Mouse (Mus musculus): Measurements from ENCODE around the gene Ccl4. TPM values are rescaled to one million over a fixed set of nuclear protein-coding genes. Genes with fewer than 3 reads are reported as not detected.

Ccl4 gene
- polyA plus RNA-seq, 1 experiment: 2.0 TPM

DNA sequence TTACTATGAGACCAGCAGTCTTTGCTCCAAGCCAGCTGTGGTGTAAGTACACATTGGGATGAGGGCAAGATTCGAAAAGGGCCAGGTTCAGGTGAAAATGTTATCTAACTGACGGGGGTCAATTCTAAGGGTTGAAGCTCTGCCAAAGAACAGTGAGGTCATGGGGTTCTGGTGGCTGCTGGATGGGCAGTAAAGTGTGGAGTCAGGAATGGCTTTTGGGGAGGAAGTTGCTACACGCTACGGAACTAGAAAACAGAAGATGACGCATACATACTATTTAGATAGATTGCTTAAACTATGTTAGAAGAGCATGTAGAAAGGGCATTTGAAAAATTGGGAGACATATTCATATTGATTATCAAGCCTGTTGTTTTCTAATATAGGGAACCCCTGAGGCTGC, 1.1 kb downstream of the Ccl4 start:
- Histone ChIP-seq H3K4me1 (ENCODE audit: control insufficient read depth, insufficient read depth, low read length) (no peaks in the 10 kb centered on the region), H3K27ac (ENCODE audit: insufficient read depth, low read depth, low read length) (no peak overlapping the region), H3K4me3 (ENCODE audit: insufficient read depth, low read depth, low read length) (no peak overlapping the region), H3K27me3 (replicated peaks; ENCODE audit: control insufficient read depth, insufficient read depth, low read length) (no peaks in the 10 kb centered on the region), H3K36me3 (ENCODE audit: control insufficient read depth, insufficient read depth, low read length) (no peaks in the 10 kb centered on the region)
- 60% methylated on average over 5 of the region's 5 CpGs for WGBS
- no peak for TF ChIP-seq POLR2A (IDR thresholded peaks at IDR 0.05; ENCODE audit: low read depth, low read length)
- TF ChIP-seq CTCF (conservative IDR thresholded peaks at IDR 0.05; ENCODE audit: insufficient read depth, insufficient read length, low read depth, low read length): no peak
- DNase-seq: no peak

GRCm38 (mm10) chr11:83671743-83672142, 9.4 kb downstream of the Ccl4 start:
- H3K4me1 ChIP-seq (ENCODE audit: control insufficient read depth, insufficient read depth, low read length): no peaks in the 10 kb centered on the region
- H3K27ac ChIP-seq (ENCODE audit: insufficient read depth, low read depth, low read length): no peak overlapping the region
- no peaks in the 10 kb centered on the region for H3K27me3 ChIP-seq (replicated peaks; ENCODE audit: control insufficient read depth, insufficient read depth, low read length)
- H3K36me3 ChIP-seq (ENCODE audit: control insufficient read depth, insufficient read depth, low read length): no peaks in the 10 kb centered on the region
- no peak for DNase-seq
- no peak for TF ChIP-seq POLR2A (IDR thresholded peaks at IDR 0.05; ENCODE audit: low read depth, low read length)
- no peak overlapping the region for H3K4me3 ChIP-seq (ENCODE audit: insufficient read depth, low read depth, low read length)

GRCm38 (mm10) chr11:83675665-83676064, 13.3 kb downstream of the Ccl4 start:
- Histone ChIP-seq H3K36me3 (ENCODE audit: control insufficient read depth, insufficient read depth, low read length) (no peaks in the 10 kb centered on the region), H3K4me3 (ENCODE audit: insufficient read depth, low read depth, low read length) (no peak overlapping the region), H3K27me3 (replicated peaks; ENCODE audit: control insufficient read depth, insufficient read depth, low read length) (no peaks in the 10 kb centered on the region), H3K27ac (ENCODE audit: insufficient read depth, low read depth, low read length) (no peak overlapping the region), H3K4me1 (ENCODE audit: control insufficient read depth, insufficient read depth, low read length) (no peaks in the 10 kb centered on the region)
- WGBS: 75% methylated on average over 1 of the region's 1 CpGs
- DNase-seq: no peak
- TF ChIP-seq POLR2A (IDR thresholded peaks at IDR 0.05; ENCODE audit: low read depth, low read length) (no peak), CTCF (conservative IDR thresholded peaks at IDR 0.05; ENCODE audit: insufficient read depth, insufficient read length, low read depth, low read length) (no peak)

DNA sequence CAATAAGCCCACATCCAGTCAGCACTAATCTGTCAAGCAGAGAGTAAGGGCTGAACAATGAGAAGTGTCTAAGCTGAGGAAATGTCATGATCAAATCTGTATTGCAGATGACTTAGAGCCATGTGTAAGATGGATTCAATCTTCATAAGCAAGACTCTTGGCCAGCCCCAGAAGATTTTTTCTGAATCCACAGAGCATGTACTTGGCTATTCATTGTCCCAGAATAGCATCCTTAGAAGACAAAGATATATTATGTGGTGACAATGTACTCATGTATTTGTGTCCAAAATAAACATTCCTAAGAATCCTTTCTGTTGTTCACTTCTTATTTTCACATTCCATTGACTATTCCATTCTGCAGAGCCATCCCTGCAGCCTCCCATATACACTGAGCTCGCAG, 27.5 kb downstream of the Ccl4 start:
- no peak overlapping the region for H3K4me3 ChIP-seq (ENCODE audit: insufficient read depth, low read depth, low read length)
- TF ChIP-seq CTCF (conservative IDR thresholded peaks at IDR 0.05; ENCODE audit: insufficient read depth, insufficient read length, low read depth, low read length) (no peak), POLR2A (IDR thresholded peaks at IDR 0.05; ENCODE audit: low read depth, low read length) (no peak)
- no peaks in the 10 kb centered on the region for H3K4me1 ChIP-seq (ENCODE audit: control insufficient read depth, insufficient read depth, low read length)
- no peak overlapping the region for H3K27ac ChIP-seq (ENCODE audit: insufficient read depth, low read depth, low read length)
- no peak for DNase-seq
- H3K27me3 ChIP-seq (replicated peaks; ENCODE audit: control insufficient read depth, insufficient read depth, low read length): no peaks in the 10 kb centered on the region
- H3K36me3 ChIP-seq (ENCODE audit: control insufficient read depth, insufficient read depth, low read length): no peaks in the 10 kb centered on the region
- 83% methylated on average over 1 of the region's 1 CpGs for WGBS

GRCm38 (mm10) chr11:83692008-83692407, 29.6 kb downstream of the Ccl4 start:
- Histone ChIP-seq H3K4me1 (ENCODE audit: control insufficient read depth, insufficient read depth, low read length) (no peaks in the 10 kb centered on the region), H3K36me3 (ENCODE audit: control insufficient read depth, insufficient read depth, low read length) (no peaks in the 10 kb centered on the region), H3K27ac (ENCODE audit: insufficient read depth, low read depth, low read length) (no peak overlapping the region), H3K4me3 (ENCODE audit: insufficient read depth, low read depth, low read length) (no peak overlapping the region), H3K27me3 (replicated peaks; ENCODE audit: control insufficient read depth, insufficient read depth, low read length) (no peaks in the 10 kb centered on the region)
- WGBS: 63% methylated on average over 1 of the region's 1 CpGs
- DNase-seq: no peak
- TF ChIP-seq CTCF (conservative IDR thresholded peaks at IDR 0.05; ENCODE audit: insufficient read depth, insufficient read length, low read depth, low read length): no peak
- no peak for TF ChIP-seq POLR2A (IDR thresholded peaks at IDR 0.05; ENCODE audit: low read depth, low read length)

GRCm38 (mm10) chr11:83703705-83704104, 41.3 kb downstream of the Ccl4 start, which contains the start of gene Wfdc17:
Wfdc17 (plus strand) TSS chr11:83703991.
- no peaks in the 10 kb centered on the region; the same call in 1 of the 2 replicates for H3K27me3 ChIP-seq (replicated peaks; ENCODE audit: control insufficient read depth, insufficient read depth, low read length)
- 5% methylated on average over 1 of the region's 1 CpGs for WGBS
- no peaks in the 10 kb centered on the region for H3K36me3 ChIP-seq (ENCODE audit: control insufficient read depth, insufficient read depth, low read length)
- no peak for DNase-seq
- H3K27ac ChIP-seq (ENCODE audit: insufficient read depth, low read depth, low read length): no peak within 1 kb of the TSS
- no peaks in the 10 kb centered on the region for H3K4me1 ChIP-seq (ENCODE audit: control insufficient read depth, insufficient read depth, low read length)
- H3K4me3 ChIP-seq (ENCODE audit: insufficient read depth, low read depth, low read length): no peak within 1 kb of the TSS
- TF ChIP-seq POLR2A (IDR thresholded peaks at IDR 0.05; ENCODE audit: low read depth, low read length) (no peak), CTCF (conservative IDR thresholded peaks at IDR 0.05; ENCODE audit: insufficient read depth, insufficient read length, low read depth, low read length) (no peak)

GRCm38 (mm10) chr11:83708715-83709114, 46.3 kb downstream of the Ccl4 start, which contains the start of gene Wfdc18:
Wfdc18 (plus strand) TSS chr11:83709015.
- no peaks in the 10 kb centered on the region; the same call in 1 of the 2 replicates for H3K27me3 ChIP-seq (replicated peaks; ENCODE audit: control insufficient read depth, insufficient read depth, low read length)
- 66% methylated on average over 4 of the region's 4 CpGs for WGBS

GRCm38 (mm10) chr11:83709683-83710082, 47.3 kb downstream of the Ccl4 start:
- Histone ChIP-seq H3K27me3 (replicated peaks; ENCODE audit: control insufficient read depth, insufficient read depth, low read length) (no peaks in the 10 kb centered on the region; the same call in 1 of the 2 replicates), H3K4me1 (ENCODE audit: control insufficient read depth, insufficient read depth, low read length) (no peaks in the 10 kb centered on the region), H3K4me3 (ENCODE audit: insufficient read depth, low read depth, low read length) (no peak overlapping the region), H3K36me3 (ENCODE audit: control insufficient read depth, insufficient read depth, low read length) (no peaks in the 10 kb centered on the region), H3K27ac (ENCODE audit: insufficient read depth, low read depth, low read length) (no peak overlapping the region)
- TF ChIP-seq CTCF (conservative IDR thresholded peaks at IDR 0.05; ENCODE audit: insufficient read depth, insufficient read length, low read depth, low read length) (no peak), POLR2A (IDR thresholded peaks at IDR 0.05; ENCODE audit: low read depth, low read length) (no peak)
- WGBS: 72% methylated on average over 5 of the region's 5 CpGs
- no peak for DNase-seq

More at GRCm38 (mm10) chr11:83708715-83709114, 46.3 kb downstream of the Ccl4 start, which contains the start of gene Wfdc18:
- DNase-seq: no peak
- Histone ChIP-seq H3K36me3 (ENCODE audit: control insufficient read depth, insufficient read depth, low read length) (no peaks in the 10 kb centered on the region), H3K4me1 (ENCODE audit: control insufficient read depth, insufficient read depth, low read length) (no peaks in the 10 kb centered on the region), H3K4me3 (ENCODE audit: insufficient read depth, low read depth, low read length) (no peak within 1 kb of the TSS), H3K27ac (ENCODE audit: insufficient read depth, low read depth, low read length) (no peak within 1 kb of the TSS)
- TF ChIP-seq CTCF (conservative IDR thresholded peaks at IDR 0.05; ENCODE audit: insufficient read depth, insufficient read length, low read depth, low read length): no peak
- no peak for TF ChIP-seq POLR2A (IDR thresholded peaks at IDR 0.05; ENCODE audit: low read depth, low read length)

Data from kidney, adult 2 months (tissue).